Mouse (Mus musculus): ENCODE results near the gene Lmntd1.

The Lmntd1 gene

DNA sequence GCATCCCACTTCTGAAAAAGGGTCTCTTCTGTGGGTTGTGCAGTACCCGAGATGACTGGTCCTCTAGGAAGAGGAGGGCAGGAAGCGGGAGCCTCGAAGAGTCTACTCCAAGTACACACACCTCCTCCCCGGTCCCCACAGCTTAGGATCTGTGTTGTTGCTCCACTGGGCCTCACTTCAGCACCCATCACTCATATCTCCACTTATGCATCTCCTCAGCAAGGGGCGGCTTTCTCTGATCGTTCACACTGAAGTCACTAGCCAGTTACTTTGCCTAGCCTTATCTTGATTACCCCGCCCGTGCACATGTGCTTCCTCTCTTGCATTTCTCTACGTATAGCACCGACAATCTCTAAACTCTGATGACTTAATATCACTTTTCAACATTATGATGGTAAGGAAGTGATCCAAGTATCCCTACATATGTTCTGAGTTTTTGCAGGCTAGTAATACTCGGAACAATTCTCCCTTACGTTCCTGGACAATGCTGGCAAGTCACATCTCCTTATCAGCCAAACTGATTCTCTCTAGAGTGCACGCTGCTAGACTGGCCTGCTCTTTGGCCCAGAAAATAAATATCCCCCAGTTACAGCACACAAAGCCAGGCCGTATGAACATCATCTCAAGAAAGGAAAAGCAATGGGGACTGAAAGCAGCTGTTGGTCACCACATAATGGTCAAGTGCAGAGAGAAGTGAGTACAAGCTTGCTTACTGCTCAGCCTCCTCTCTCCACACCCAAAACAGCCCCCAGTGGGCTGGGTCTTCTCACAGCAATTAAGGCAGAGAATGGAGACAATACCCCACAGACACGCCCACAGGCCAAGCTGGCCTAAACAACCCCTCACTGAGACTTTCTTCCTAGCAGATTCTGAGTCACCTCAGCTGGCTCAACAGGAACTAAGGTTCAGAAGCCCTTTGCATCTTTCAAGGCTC is 56.8 kb downstream of the Lmntd1 start:
- DNase-seq, result no peak

- no peak for DNase-seq
Observed at GRCm38 (mm10) chr6:145553226-145553625, 60.9 kb downstream of the Lmntd1 start.

DNA sequence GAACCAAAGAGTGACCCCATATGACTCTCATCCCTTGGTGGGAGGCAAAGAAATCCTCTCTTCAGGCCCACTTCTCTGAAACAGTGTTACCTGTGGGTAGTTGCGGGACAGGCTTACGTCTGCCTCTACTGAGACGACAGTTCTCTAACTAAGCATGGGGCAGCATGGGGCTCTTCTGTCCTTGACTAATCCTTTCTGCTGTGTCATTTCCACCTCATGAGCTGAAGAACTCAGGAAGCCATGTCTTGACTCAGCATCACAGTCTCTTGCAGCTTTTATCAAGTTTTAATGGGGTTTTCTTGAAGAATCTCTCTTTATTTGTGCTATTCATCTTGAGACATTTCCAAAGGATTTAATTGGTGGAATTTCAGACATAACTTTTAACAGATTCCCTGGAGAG is 61.3 kb downstream of the Lmntd1 start:
- no peak for DNase-seq

GRCm38 (mm10) chr6:145550993-145551392 is 63.1 kb downstream of the Lmntd1 start:
- DNase-seq, result no peak

DNA sequence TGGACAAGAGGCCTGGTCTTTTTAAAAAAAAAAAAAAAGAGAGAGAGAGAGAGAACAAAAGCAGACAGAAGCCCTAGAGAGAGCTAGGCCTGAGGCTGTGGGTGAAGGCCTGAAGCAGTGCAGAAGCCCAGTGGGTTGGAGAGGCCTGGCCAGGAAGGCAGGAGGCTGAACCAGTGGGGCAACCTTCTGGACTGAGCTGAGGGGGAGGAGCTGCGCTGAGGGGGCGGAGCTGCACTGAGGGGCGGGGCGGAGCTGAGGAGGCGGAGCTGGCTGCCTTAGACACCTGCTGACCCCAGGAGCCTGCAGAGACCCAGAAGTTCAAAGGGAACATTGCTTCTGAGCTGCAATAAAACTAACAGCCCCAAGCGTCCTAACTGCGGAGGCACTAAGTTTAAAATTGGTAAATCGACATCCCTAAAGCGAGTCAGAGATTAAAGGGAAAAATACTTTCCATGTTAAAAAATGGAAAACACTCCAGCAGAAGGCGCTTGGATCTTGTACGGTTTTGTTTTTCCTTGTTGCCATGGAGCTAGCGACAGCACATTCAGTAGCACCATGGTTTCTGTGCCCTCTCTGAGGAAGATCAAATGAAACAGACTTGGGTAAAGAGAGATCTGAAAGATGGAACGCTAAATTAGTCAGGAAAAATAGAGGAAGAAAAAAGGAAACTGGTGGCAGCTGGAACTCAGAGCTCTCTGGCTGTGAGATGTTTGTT is 68.0 kb downstream of the Lmntd1 start:
- DNase-seq, result peak; percentile 35

DNA sequence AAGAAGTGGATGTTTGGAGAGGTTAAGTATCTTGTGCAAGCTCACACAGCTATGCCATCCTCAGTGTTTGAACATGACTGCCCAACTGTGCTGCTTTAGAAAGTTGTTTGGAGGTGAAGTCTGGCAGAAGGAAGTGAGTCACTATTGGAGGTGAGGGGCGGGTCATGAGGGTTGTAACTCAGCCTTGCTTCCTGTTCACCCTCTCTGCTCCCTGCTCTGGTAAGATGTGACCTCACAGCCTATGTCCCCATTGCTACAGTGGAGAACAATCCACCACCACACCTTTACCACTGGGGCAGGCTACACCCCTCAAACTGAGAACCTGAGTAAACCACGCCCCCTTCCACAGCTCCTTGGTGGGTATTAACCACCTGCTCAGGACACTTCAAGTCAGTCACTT is 69.3 kb downstream of the Lmntd1 start:
- no peak for DNase-seq

- DNase-seq, result no peak
Observed at GRCm38 (mm10) chr6:145544304-145544703, 69.8 kb downstream of the Lmntd1 start.

- DNase-seq, result no peak
Observed at GRCm38 (mm10) chr6:145539568-145539859, 74.6 kb downstream of the Lmntd1 start.

DNA sequence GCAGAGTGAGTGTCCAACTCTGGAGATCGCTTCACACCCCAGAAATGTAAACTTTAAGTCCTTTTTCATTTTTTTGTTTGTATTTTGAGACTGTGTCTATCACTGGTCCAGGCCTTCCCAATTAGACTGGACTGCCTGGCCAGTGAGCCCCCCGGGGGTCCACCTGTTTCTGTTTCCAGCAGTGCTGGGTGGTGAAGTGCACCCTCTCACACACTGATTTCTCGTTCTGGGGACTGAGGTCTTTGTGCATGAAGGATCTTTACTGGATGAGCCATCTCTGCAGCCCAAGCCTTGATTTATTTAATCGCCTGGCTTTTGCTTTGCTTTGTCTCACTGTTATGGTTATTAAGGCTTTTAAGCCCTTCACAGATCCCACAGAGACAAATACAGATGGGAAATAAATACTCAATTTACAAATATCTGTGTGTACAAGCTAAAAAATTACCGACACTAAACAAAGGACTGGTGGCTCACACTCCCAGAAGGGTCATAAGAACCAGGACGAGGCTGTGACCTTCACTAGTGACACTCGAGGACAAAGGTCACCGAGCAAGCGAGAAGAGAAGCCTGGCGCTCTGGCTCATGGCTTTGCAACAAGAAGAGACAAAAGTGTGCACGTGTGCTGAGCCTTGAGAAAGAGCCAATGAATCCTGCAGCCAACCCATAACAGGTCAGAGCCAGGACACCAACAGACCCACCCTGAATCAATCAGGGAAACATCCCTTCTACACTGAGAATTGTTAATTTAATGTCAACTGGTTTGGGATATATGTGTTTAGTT is 75.1 kb downstream of the Lmntd1 start:
- DNase-seq, result no peak

DNA sequence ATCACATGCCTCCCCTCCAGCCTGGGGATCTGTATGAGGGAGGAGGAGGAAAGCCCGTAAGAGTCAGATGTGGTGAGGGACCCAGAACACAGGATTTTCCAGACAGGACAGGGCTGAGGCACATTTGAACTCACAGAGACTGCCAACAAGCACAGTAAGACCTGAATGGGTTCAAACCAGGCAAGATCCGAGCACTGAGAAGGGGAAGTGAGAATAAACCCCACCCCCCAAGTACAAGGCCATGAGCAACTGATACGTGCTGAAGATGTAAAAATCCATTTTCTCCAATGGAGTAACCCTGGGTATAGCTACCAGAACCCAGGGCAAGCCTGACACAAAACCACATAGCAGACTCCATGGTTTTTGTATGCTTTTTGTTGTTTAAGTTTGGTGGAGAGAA is 83.7 kb downstream of the Lmntd1 start:
- no peak for DNase-seq

DNA sequence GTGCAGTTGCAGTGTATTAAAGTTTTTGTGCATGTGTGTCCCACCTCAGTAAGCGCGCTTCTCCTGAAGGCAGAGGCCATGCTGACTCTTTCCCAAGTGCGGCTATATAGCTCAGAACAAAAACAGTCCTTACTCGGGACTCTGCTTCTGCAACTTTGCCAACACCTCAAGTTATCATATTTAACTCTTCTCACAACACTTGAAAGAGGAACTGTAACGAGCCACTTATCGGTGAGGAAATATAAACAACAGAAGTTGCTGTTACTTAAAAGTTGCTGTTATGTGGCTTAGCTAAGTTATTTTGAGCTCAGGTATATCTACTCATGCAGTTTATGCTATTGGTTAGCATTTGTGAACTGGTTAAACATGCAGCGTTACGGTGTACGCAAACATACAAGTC is 90.8 kb downstream of the Lmntd1 start:
- DNase-seq, result no peak

- no peak for DNase-seq
Observed at GRCm38 (mm10) chr6:145522617-145523016, 91.5 kb downstream of the Lmntd1 start.

GRCm38 (mm10) chr6:145517002-145517401 is 97.1 kb downstream of the Lmntd1 start:
- DNase-seq, result no peak

GRCm38 (mm10) chr6:145515859-145516581 is 98.1 kb downstream of the Lmntd1 start:
- no peak for DNase-seq

DNA sequence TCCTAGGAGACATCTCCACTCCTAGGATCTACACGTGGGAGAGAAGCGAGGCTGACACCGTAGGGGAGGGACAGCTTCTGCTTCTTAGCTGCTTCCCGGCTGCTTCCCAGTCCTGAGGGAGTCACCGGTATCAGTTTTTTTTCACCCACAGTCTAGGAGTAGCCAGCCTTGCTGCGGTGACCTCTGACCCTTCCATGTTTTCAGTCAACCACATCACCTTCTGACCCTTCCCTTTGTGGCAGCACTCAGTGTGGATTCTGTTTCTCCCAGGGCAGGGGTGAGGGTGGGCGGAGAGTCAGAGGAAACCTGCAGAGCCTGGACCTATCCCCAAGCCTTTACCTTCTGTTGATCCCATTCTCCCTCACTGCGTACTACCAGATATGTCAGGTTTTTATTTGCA is 102.9 kb downstream of the Lmntd1 start:
- no peak for DNase-seq

DNA sequence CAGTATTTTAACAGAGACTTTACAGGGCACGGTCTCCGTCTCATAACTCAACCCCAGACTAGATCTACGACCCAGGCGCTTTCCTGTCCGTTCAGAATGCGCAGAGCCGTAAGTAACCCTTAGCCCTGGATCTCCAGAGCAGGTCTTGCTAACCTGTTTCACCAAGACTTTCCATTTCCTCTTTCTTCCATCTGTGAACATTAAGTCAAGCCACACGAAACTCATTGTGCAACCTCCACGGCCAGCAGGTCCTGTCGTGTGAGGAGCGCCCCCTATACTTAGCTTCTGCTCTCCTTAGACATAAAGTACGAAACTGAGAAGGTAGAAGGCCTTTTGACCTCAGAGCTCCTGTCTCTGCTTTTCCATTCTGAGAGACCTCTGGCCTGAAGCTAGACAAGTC is 105.3 kb downstream of the Lmntd1 start:
- DNase-seq, result peak; percentile 8

DNA sequence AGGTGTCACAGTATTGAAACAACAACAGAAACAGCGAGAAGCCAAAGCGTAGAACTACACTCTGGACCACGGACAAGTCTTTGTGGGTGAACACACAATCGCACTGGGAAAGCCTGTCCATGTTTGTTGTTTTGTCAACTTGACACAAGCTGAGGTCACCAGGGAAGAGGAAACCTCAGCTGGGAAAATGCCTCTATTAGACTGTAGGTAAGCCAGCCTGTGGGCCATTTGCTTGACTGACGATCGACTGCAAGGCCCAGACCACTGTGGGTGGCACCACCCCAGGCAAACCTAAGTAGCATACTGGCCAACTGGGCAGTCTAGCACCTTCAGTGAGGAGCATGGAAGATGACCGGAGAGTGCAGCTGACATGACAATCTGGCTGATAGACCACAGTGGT is 112.4 kb downstream of the Lmntd1 start:
- no peak for DNase-seq

DNA sequence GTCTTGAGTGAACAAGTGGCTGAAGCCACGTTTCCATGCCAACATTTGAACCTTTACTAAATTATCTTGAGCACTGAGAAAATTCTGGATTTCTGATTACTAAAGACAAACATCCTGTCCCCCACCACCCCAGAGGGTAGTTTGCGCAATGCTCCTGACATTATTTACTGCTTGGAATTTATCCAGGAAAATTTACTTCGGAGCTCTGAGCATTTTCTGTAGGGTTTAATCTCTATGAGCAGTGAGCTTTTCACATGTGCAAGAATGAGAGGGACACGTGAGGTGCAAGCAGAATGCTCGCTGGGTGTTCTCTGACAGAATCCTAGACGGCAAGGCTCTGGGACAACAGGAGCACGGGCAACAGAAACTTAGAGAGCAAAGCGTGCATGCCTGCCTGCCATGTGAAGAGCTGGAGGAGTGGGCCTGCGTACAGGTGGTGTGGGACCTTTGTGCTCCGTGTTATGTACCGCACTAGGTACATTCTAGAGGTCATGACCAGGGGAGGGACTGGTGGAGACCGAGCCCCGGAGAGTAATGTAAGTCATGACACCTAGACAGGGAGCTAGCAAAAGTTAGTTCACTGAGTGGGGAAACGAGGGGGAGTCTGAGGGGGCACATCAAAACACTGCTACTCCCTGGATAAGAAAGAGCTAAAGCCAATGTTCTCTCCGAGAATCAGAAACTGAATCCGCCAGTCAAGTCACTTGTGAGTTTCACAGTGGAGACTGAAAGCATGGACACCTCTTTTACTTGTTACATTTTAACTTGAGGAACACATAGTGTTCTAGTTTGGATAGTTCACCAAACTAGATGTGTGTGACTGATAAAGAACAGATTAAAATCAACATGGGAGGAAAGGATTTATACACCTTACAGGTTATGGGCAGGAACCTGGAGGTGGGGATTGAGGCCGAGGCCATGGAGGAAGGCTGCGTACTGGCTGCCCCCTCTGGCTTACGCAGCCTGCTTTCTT is 114.3 kb downstream of the Lmntd1 start:
- no peak for DNase-seq

- DNase-seq, result no peak
Observed at GRCm38 (mm10) chr6:145495731-145496130, 118.4 kb downstream of the Lmntd1 start.

DNA sequence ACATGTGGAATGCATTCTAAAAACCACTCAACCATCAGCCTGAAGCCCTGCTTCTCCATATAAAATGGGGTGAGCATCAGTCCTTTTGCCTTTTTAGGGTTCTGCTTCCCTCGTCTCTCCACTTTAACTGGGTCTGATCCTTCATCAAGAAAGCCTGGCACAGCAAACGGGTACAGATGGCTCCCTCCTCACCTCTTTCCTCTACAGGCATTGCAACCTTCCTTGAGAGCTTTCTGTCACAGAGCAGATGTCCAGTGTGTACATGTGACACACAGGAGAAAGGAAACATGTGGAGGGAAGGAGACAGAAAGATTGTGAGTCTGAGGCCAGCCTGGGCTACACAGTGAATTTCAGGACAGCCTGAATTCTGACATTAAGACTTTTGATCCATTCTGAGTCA is 125.9 kb downstream of the Lmntd1 start:
- no peak for DNase-seq

DNA sequence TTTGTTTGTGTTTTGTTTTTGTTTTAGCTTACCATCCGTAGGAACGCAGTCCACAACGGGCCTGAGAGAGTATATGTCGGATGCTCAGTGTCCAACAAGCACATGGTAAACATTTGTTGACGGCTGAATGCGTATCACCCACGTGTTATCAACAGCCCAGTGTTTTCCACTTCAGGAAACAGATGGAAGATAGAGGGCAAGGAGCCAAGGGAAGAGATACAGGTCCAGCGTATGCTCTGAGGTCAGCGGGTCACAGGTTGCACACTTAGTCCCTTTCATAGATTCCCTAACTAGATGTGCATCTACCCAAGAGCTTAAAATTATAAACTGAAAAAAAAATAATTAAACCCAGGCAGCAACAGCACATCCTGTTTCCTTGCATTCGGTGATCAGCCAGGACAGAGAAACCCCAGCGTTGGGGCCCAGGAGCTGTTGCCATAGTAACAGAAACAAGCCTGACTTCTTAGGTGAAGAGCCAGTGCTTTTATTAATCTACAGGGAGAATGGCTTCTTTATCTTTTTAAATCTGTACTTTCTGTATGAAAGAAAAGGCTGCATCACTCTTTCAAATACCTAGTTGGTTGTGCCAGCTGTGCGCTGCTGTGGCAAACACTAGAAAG is 128.0 kb downstream of the Lmntd1 start:
- DNase-seq, result no peak
